Mouse (Mus musculus) left cerebral cortex, postnatal 4 days (tissue): ENCODE data around the gene Aste1. TPM values are rescaled to one million over a fixed set of nuclear protein-coding genes. Genes with fewer than 3 reads are reported as not detected.

Experiments used
- total RNA-seq, 2 experiments: library from RNA; stranded (reverse); gene quantifications; 2 replicates each; pipeline ENCODE4 v1.2.3; 2021

Aste1 gene
- total RNA-seq, 2 experiments from 2014 or later = 9.7 to 12.3 TPM

Other genes starting within 250 kb of the Aste1 start
- gene Nek11, start 132 bp downstream of the Aste1 start, total RNA-seq = 1 to 10 TPM; 1.6 to 2.2 TPM
- 100 to 1,000 TPM; 223 to 242 TPM for gene Atp2c1, start 131.9 kb downstream of the Aste1 start, total RNA-seq
- gene Pik3r4, start 247.6 kb downstream of the Aste1 start, total RNA-seq = 10 to 100 TPM; 33.7 to 36.6 TPM